Mouse (Mus musculus) stomach, postnatal 0 days (tissue): ENCODE measurements at regions not wholly inside any gene's neighbourhood (a gene's known extent, or its start where the extent isn't known, plus 50 kb on each side); places are given as distances from the start of the nearest gene placed in this dataset.

ENCODE experiments used
- CTCF ChIP-seq: IDR thresholded peaks from 2 replicates; pipeline ENCODE4 v1.5.1; 2016; ENCODE audit warnings: antibody characterized with exemption, low read depth, mild to moderate bottlenecking, moderate library complexity
- EP300 ChIP-seq: optimal IDR thresholded peaks from 2 replicates; pipeline ENCODE3; 2016; ENCODE audit warnings: antibody characterized with exemption

GRCm38 (mm10) chr6:31137351-31137750 lies 178.5 kb upstream of the Klf14 start:
- no peak for TF ChIP-seq CTCF
- no peak for TF ChIP-seq EP300
